Mouse (Mus musculus) ovary, postnatal 14 days (tissue): ENCODE data around the gene Padi2.

ENCODE experiments used
- DNase-seq: peaks from one replicate; pipeline ENCODE4 v3.0.0; 2022; ENCODE audit warnings: low spot score

Gene Padi2

GRCm38 (mm10) chr4:140881771-140882170 is 24.4 kb upstream of the Padi2 start:
- DNase-seq: no peak

GRCm38 (mm10) chr4:140882365-140882764 is 23.8 kb upstream of the Padi2 start:
- DNase-seq: no peak

- no peak for DNase-seq
Observed at GRCm38 (mm10) chr4:140882981-140883380, 23.2 kb upstream of the Padi2 start.

- DNase-seq: no peak
Observed at GRCm38 (mm10) chr4:140883852-140884251, 22.3 kb upstream of the Padi2 start.

GRCm38 (mm10) chr4:140891525-140892162 is 14.5 kb upstream of the Padi2 start:
- DNase-seq: no peak

- DNase-seq: no peak
Observed at GRCm38 (mm10) chr4:140892163-140892530, 14.0 kb upstream of the Padi2 start.

GRCm38 (mm10) chr4:140904776-140905425 is 1.2 kb upstream of the Padi2 start:
- no peak for DNase-seq

GRCm38 (mm10) chr4:140905426-140905871 is 695 bp upstream of the Padi2 start:
- DNase-seq: no peak

GRCm38 (mm10) chr4:140906827-140907280 is 710 bp downstream of the Padi2 start:
- no peak for DNase-seq

GRCm38 (mm10) chr4:140907306-140908024 is 1.3 kb downstream of the Padi2 start:
- DNase-seq: no peak

- DNase-seq: no peak
Observed at GRCm38 (mm10) chr4:140908627-140909026, 2.5 kb downstream of the Padi2 start.

GRCm38 (mm10) chr4:140909536-140909935 is 3.4 kb downstream of the Padi2 start:
- no peak for DNase-seq

GRCm38 (mm10) chr4:140910661-140911310 is 4.6 kb downstream of the Padi2 start:
- no peak for DNase-seq

GRCm38 (mm10) chr4:140911416-140911815 is 5.3 kb downstream of the Padi2 start:
- DNase-seq: no peak

- no peak for DNase-seq
Observed at GRCm38 (mm10) chr4:140912271-140912833, 6.2 kb downstream of the Padi2 start.

- DNase-seq: no peak
Observed at GRCm38 (mm10) chr4:140913565-140913964, 7.4 kb downstream of the Padi2 start.

- no peak for DNase-seq
Observed at GRCm38 (mm10) chr4:140914731-140915131, 8.6 kb downstream of the Padi2 start.

- no peak for DNase-seq
Observed at GRCm38 (mm10) chr4:140915235-140915634, 9.1 kb downstream of the Padi2 start.

GRCm38 (mm10) chr4:140916296-140916695 is 10.2 kb downstream of the Padi2 start:
- no peak for DNase-seq

- DNase-seq: no peak
Observed at GRCm38 (mm10) chr4:140917451-140917850, 11.3 kb downstream of the Padi2 start.

- no peak for DNase-seq
Observed at GRCm38 (mm10) chr4:140919974-140920836, 14.1 kb downstream of the Padi2 start.
